Mouse (Mus musculus): ENCODE measurements around the gene Pdlim5. TPM values are rescaled to one million over a fixed set of nuclear protein-coding genes. Genes with fewer than 3 reads are reported as not detected.

Gene Pdlim5
- total RNA-seq, 2 experiments from 2014 or later = 18.4 to 18.9 TPM

DNA sequence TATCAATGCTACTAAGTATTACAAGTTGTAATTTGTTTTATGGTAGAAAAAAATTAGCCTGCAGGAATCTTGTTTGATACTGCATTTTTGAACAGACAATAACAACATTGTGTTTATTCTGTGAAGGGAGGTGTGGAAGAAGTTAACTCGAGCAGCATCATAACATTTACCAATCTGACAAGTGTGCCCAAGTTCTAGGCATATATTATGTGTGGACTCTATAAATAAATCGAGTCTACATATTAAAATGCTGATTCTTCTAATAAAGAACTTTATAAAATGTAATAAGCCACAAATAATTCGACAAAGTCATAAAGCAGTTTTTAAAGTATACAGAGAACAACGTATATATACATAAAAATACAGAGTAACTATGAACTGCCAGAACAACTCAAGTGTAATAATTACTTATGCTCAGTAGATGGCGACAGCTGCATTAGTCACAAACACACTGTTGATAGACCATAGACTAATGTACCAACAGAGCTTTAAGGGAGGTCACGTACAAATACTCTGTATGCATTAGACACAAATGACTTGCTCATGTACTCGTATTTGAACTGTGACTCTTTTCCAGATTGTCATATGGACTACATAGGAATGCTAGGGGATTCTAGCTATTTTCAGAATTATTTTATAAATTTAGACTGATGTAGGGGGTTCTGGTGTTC is 100.7 kb downstream of the Pdlim5 start:
- intact Hi-C loops (cut with DNase I) = loop anchor here (2.0 to 10.0 kb wide), 3 partner anchors 150 to 350 kb away; no protein-coding TSS in a partner anchor
- peak in 1 of 2 experiments; percentile 67 for DNase-seq (ENCODE audit: extremely low spot score in 1 of 2, low spot score in 2 of 2)

DNA sequence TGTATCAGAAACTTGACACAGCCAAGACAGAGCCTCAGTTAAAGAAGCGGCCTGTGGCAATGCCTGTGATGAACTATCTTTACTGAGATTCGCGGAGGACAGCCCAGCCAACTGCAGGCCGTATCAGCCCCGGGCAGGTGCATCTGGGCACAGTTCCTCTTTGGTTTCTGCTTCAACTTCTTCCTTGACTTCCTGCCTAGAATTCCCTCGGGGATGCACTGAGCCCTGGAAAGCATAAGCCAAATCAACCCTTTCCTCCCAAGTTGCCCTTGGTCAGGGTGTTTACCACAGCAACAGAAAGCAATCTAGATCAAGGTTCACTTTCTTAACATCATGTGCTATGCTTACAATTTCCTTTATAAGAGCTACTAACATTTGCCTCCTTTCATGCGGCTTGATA is 101.9 kb downstream of the Pdlim5 start:
- no peak for DNase-seq (ENCODE audit: extremely low spot score in 1 of 2, low spot score in 2 of 2)
- intact Hi-C loops (cut with DNase I) = loop anchor here (10.0 kb wide), 2 partner anchors 151 to 351 kb away; no protein-coding TSS in a partner anchor

DNA sequence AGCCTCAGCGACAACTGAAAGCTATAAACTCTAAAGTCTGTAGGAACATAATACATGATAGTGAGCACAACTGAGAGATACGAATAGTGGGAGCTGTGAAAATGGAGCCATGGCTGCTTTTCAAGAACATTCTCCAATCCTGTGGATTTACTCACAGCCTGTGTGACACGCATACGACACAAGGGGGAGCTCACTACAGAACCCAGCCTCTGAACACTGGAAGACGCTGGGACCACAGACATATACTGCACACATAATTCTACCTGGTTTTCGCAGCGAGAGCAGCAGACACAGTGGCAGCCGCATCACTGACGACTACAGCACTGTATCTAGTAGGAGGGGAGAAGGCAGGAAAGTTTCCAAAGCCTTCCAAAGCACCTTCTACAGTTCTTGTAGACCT is 112.8 kb downstream of the Pdlim5 start:
- intact Hi-C loops (cut with DNase I) = loop anchor here (2.0 kb wide), 1 partner anchor 194 kb away; no protein-coding TSS in a partner anchor
- peak; percentile 60 to 63 for DNase-seq (ENCODE audit: extremely low spot score in 1 of 2, low spot score in 2 of 2)

- DNase-seq (ENCODE audit: extremely low spot score in 1 of 2, low spot score in 2 of 2) = no peak
- intact Hi-C loops (cut with DNase I) = loop anchor here (2.0 kb wide), 1 partner anchor 195 kb away; no protein-coding TSS in a partner anchor
Measured at GRCm38 (mm10) chr3:142281656-142282055, 113.8 kb downstream of the Pdlim5 start.

DNA sequence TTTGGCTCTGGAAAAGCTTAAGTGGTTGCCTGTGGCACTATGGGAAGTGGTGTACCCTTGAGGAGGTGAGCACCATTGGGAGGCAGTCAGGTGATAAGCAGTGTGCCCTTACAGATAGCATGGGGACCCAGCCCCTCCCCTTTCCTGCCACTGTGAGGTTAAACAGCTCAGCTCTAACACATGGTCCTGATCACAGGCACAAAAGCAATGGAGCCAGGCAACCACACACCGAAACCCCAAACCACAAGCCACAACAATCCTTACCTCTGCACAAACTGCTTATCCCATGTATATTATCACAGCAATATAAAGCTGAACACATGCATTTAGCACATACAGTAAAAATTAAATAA is 114.4 kb downstream of the Pdlim5 start:
- no peak for DNase-seq (ENCODE audit: extremely low spot score in 1 of 2, low spot score in 2 of 2)
- intact Hi-C loops (cut with DNase I) = no loop called here

- intact Hi-C loops (cut with DNase I) = no loop called here
- DNase-seq (ENCODE audit: extremely low spot score in 1 of 2, low spot score in 2 of 2) = no peak
Measured at GRCm38 (mm10) chr3:142280366-142281092, 115.0 kb downstream of the Pdlim5 start.

- no peak for DNase-seq (ENCODE audit: extremely low spot score in 1 of 2, low spot score in 2 of 2)
- intact Hi-C loops (cut with DNase I) = loop anchor here (5.0 kb wide), 1 partner anchor 392 kb away; no protein-coding TSS in a partner anchor
Measured at GRCm38 (mm10) chr3:142279011-142279410, 116.5 kb downstream of the Pdlim5 start.

GRCm38 (mm10) chr3:142276506-142276905 is 119.0 kb downstream of the Pdlim5 start:
- intact Hi-C loops (cut with DNase I) = loop anchor here (5.0 kb wide), 1 partner anchor 389 kb away; no protein-coding TSS in a partner anchor
- no peak for DNase-seq (ENCODE audit: extremely low spot score in 1 of 2, low spot score in 2 of 2)

GRCm38 (mm10) chr3:142274993-142275392 is 120.5 kb downstream of the Pdlim5 start:
- intact Hi-C loops (cut with DNase I) = loop anchor here (2.0 to 5.0 kb wide), 2 partner anchors 388 to 412 kb away; no protein-coding TSS in a partner anchor

GRCm38 (mm10) chr3:142274451-142274850 is 121.0 kb downstream of the Pdlim5 start:
- no peak for DNase-seq (ENCODE audit: extremely low spot score in 1 of 2, low spot score in 2 of 2)
- intact Hi-C loops (cut with DNase I) = loop anchor here (2.0 kb wide), 1 partner anchor 412 kb away; no protein-coding TSS in a partner anchor

More at GRCm38 (mm10) chr3:142274993-142275392, 120.5 kb downstream of the Pdlim5 start:
- no peak for DNase-seq (ENCODE audit: extremely low spot score in 1 of 2, low spot score in 2 of 2)

GRCm38 (mm10) chr3:142273265-142273664 is 122.2 kb downstream of the Pdlim5 start:
- intact Hi-C loops (cut with DNase I) = no loop called here
- no peak for DNase-seq (ENCODE audit: extremely low spot score in 1 of 2, low spot score in 2 of 2)

DNA sequence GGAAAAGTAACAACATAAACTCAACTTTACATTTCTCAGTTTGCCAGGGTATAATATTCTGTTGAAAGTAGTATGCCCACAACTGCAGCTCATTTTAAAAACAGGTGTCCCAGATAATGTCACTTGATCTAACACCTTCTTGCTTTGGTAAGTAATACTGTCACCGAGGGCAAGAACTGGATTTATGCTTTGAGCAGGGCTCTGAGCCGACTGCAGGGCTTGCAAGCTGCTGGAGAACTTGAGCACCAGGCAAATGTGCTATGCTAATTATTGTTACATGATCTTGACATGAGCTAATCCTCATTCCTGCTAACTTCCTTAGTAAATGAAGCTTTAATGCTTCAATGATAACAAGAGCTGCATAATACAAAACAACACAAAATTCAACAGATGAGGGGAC is 139.1 kb downstream of the Pdlim5 start:
- DNase-seq (ENCODE audit: extremely low spot score in 1 of 2, low spot score in 2 of 2) = no peak
- intact Hi-C loops (cut with DNase I) = no loop called here

GRCm38 (mm10) chr3:142252086-142252485 is 143.4 kb downstream of the Pdlim5 start:
- no peak for DNase-seq (ENCODE audit: extremely low spot score in 1 of 2, low spot score in 2 of 2)
- intact Hi-C loops (cut with DNase I) = no loop called here

GRCm38 (mm10) chr3:142249458-142249857 is 146.0 kb downstream of the Pdlim5 start:
- DNase-seq (ENCODE audit: extremely low spot score in 1 of 2, low spot score in 2 of 2) = no peak
- intact Hi-C loops (cut with DNase I) = no loop called here

GRCm38 (mm10) chr3:142243263-142243662 is 152.2 kb downstream of the Pdlim5 start:
- DNase-seq (ENCODE audit: extremely low spot score in 1 of 2, low spot score in 2 of 2) = no peak
- intact Hi-C loops (cut with DNase I) = no loop called here

- no peak for DNase-seq (ENCODE audit: extremely low spot score in 1 of 2, low spot score in 2 of 2)
- intact Hi-C loops (cut with DNase I) = no loop called here
Measured at GRCm38 (mm10) chr3:142239298-142239697, 156.2 kb downstream of the Pdlim5 start.

DNA sequence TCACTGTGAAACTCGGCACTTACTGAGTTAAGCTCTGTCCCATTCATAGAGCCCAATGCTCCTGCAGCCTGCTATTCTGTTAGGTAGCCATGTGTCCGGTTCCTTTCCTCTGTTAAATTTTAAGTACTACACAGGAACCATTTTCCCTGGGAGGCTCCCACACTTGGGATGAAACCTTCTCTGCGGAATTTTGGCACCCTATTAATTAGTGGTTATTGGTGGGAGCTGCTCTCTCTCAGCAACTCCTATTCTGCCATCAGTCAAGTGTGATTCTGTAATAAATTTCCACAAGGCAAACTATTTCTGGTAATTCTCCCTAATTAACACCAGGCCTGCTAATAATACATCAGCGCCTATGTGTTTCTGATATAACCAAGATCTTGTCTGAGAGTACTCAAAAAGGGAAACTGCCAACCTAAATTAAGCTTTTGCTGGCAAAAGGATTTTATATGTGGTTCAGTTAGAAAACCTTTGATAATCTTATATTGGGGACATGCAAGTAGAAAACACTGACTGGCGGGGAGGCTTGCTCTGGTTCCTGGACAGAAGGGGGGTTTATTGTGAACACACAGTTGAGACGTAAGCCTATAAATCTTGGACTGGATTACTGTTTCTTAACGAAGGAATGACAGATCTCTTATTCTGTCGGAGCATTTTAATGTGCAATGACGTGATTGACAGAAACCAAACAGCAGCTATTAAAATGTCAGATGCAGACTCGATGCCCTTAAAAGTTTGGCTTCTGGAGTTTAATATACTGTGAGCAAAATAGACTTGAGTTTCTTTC is 157.0 kb downstream of the Pdlim5 start:
- intact Hi-C loops (cut with DNase I) = no loop called here
- DNase-seq (ENCODE audit: extremely low spot score in 1 of 2, low spot score in 2 of 2) = no peak

DNA sequence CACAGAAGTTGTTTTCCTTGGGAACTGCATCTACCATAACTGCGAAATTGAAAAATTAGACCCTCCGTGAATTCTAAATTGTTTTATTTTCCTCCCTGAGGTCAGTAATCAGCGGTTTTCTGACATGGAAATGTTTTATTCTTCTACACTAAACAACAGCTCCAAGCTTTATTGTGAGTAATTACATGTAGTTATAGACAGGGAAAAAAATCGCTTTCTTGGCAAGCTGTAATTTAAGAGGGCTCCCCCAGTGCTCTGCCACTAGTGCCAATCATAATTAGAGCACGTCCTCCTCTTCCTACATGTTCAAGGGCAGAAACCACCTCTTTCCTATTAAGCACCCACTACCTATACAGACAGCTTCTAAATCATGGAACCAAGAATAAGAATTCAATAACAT is 157.9 kb downstream of the Pdlim5 start:
- no peak for DNase-seq (ENCODE audit: extremely low spot score in 1 of 2, low spot score in 2 of 2)
- intact Hi-C loops (cut with DNase I) = no loop called here

Measured in left cerebral cortex, postnatal 10 days (tissue).